Mouse (Mus musculus) liver, postnatal 0 days (tissue): Measurements from ENCODE around the gene Myo3b.

ENCODE experiments used
- CTCF ChIP-seq: sonication (generic); IDR thresholded peaks from 2 replicates; pipeline ENCODE4 v1.5.1; 2016; ENCODE audit warnings: antibody characterized with exemption, low read depth
- EP300 ChIP-seq: IDR thresholded peaks from 2 replicates; pipeline ENCODE4 v1.6.1; 2016; ENCODE audit warnings: antibody characterized with exemption, low read depth, mild to moderate bottlenecking

DNA sequence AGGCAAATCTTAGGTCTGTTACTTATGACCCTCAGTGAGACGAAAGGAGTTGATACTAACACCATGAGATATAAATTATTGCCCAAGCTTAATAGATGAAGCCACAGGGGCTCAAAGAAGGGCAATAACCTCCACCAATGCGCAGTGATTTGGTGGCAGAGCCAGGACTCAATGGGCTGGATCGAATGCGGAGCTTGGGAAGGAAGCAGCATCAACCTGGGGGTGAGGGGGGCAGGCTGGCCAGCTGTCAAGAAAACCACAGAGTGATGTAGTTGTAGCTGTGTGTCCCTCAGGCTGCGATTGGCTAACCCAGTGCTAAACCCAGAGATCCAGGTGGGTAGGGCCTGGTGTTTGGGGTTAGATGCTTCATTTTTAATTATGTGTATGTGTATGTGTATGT, 4.0 kb upstream of the Myo3b start:
- TF ChIP-seq CTCF (no peak), EP300 (no peak)
